Mouse (Mus musculus) liver, embryonic 16.5 days (tissue): ENCODE results near the gene Pvr. TPM values are rescaled to one million over a fixed set of nuclear protein-coding genes. Genes with fewer than 3 reads are reported as not detected.

Source experiments
- ATAC-seq: fragments of 200-750 bp; cut with Nextera tagmentation; 2 replicates; pipeline ENCODE4 v1.8.0; 2017; ENCODE audit warnings: low read depth, mild to moderate bottlenecking, moderate number of reproducible peaks, moderate library complexity
- H3K27ac ChIP-seq: fragments of 300-500 bp; sonication (generic); 2 replicates; pipeline ENCODE4 v1.5.1; 2014; ENCODE audit warnings: mild to moderate bottlenecking, low read length
- H3K27me3 ChIP-seq: fragments of 300-500 bp; sonication (generic); 2 replicates; pipeline ENCODE4 v1.6.1; 2014; ENCODE audit warnings: low read depth, low read length, mixed read lengths; ENCODE audit not compliant: control insufficient read depth, insufficient read depth
- H3K36me3 ChIP-seq: fragments of 300-500 bp; sonication (generic); 2 replicates; pipeline ENCODE4 v1.6.1; 2014; ENCODE audit warnings: mild to moderate bottlenecking; ENCODE audit not compliant: control insufficient read depth, insufficient read depth
- H3K4me1 ChIP-seq: fragments of 300-500 bp; sonication (generic); 2 replicates; pipeline ENCODE4 v1.6.1; 2014; ENCODE audit warnings: low read depth, low read length, mixed read lengths; ENCODE audit not compliant: control insufficient read depth
- H3K4me2 ChIP-seq: fragments of 300-500 bp; sonication (generic); 2 replicates; pipeline ENCODE4 v1.6.1; 2014; ENCODE audit warnings: low read depth, low read length, mixed read lengths
- H3K4me3 ChIP-seq: fragments of 300-500 bp; sonication (generic); 2 replicates; pipeline ENCODE4 v1.5.1; 2014; ENCODE audit warnings: low read depth, mild to moderate bottlenecking, low read length
- H3K9ac ChIP-seq: fragments of 300-500 bp; sonication (generic); 2 replicates; pipeline ENCODE4 v1.6.1; 2014; ENCODE audit warnings: low read depth, low read length
- H3K9me3 ChIP-seq: fragments of 300-500 bp; sonication (generic); replicated peaks from 2 replicates; pipeline ENCODE4 v1.6.1; 2016; ENCODE audit warnings: low read length; ENCODE audit not compliant: control insufficient read depth
- WGBS: fragments of 180-500 bp; shearing (Covaris S2); extraction: QIAGEN DNeasy Blood & Tissue Kit; methylation state at CpG from one replicate; pipeline ENCODE4 v1.1.7; 2014; ENCODE audit not compliant: insufficient replicate concordance; 5-methylcytosine and 5-hydroxymethylcytosine counted together
- polyA plus RNA-seq: library from polyadenylated mRNA; unstranded; fragments of >200 nt; fragmentation: Nextera tagmentation; extraction: Ambion mirVana; gene quantifications from 2 replicates; pipeline ENCODE4 v1.2.1, GENCODE M21; 2015

The Pvr gene
- polyA plus RNA-seq, 1 experiment from 2014 or later = 3.6 TPM

- 55% methylated on average over 8 of the region's 8 CpGs for WGBS
- peak overlapping the region; percentile 68 for H3K27ac ChIP-seq
- no peaks in the 10 kb centered on the region for H3K27me3 ChIP-seq
- H3K9ac ChIP-seq = no peak overlapping the region
- H3K4me1 ChIP-seq = peaks cover 3% of the 10 kb centered on the region; the same call in 1 of the 2 replicates
- no peaks in the 10 kb centered on the region for H3K36me3 ChIP-seq
- H3K9me3 ChIP-seq = no peaks in the 10 kb centered on the region
- no peak overlapping the region for H3K4me3 ChIP-seq
- no peak overlapping the region for H3K4me2 ChIP-seq
- peak; percentile 92 for ATAC-seq
Observed at GRCm38 (mm10) chr7:19865246-19866036, 55.5 kb downstream of the Pvr start.

DNA sequence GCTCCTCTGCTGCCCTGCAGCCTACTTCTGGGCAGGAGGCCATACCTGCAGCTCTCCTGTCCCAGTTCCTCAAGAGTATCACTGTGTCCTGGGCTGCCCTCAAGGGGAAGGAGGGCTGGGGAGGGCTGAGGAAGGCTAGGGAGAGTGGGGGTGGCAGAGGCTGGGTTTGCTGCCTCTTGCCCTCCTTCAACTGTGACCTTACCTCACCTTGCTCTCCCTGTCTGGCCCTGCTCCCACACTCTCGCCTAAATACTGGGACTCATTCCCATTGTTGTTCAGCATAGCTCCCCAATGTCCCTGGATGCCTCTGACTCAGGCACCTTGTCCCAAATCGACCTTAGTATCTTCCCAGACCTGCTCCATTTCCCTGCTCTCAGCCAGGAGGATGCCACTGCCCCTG lies 56.7 kb downstream of the Pvr start:
- H3K36me3 ChIP-seq = no peaks in the 10 kb centered on the region
- no peak overlapping the region for H3K4me3 ChIP-seq
- no peaks in the 10 kb centered on the region for H3K9me3 ChIP-seq
- no peak overlapping the region for H3K27ac ChIP-seq
- peaks cover 3% of the 10 kb centered on the region; the same call in 1 of the 2 replicates for H3K4me1 ChIP-seq
- no peaks in the 10 kb centered on the region for H3K27me3 ChIP-seq
- no peak for ATAC-seq
- 33% methylated on average over 2 of the region's 2 CpGs for WGBS
- H3K9ac ChIP-seq = no peak overlapping the region
- no peak overlapping the region for H3K4me2 ChIP-seq

DNA sequence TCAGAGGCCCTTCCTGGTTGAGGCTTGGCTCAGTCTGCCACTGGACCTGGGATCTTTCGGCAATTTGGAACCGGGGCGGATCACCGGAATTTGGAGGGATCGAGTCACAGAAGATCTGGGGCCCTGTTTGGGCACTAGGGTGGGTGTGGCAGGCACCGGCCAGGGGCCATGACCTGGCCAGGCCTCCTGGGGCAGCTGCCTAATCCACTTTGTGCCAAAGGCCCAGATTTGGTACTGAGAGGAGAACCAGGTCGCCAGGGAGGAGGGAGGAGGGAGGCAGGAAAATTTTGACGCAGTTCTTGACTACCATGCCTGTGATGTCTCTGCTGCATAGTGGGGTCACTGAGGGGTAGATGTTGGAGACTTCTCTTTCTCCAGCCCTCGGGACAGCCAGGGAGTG lies 59.8 kb downstream of the Pvr start, which contains the start of gene Ceacam16:
TSS of gene Ceacam16 (minus strand) at position 101 of the 400 bp plus-strand sequence.
- 57% methylated on average over 9 of the region's 9 CpGs for WGBS
- Histone ChIP-seq H3K9ac (no peak within 1 kb of the TSS), H3K27me3 (no peaks in the 10 kb centered on the region), H3K36me3 (no peaks in the 10 kb centered on the region), H3K9me3 (no peaks in the 10 kb centered on the region), H3K4me2 (no peak within 1 kb of the TSS), H3K4me3 (no peak within 1 kb of the TSS), H3K4me1 (peaks cover 3% of the 10 kb centered on the region; the same call in 1 of the 2 replicates), H3K27ac (no peak within 1 kb of the TSS)
- ATAC-seq = no peak

DNA sequence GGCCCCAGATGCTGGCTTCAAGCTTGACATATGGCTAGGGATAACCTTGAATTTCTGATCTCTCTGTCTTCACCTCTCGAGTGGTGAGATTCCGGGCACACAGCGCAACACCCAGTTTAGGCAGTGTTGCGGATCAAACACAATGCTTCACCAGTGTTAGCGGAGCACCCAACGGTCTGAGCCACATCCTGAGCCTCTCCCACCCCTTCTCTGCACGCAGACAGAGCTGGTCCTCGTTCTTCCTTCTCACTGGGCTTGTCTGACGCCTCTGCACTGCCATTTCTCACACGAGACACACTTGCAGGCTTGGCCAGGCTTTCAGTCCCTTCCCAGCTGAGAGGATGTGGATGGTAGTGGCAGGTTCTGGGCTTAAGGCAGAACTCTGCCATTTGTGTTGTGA lies 61.2 kb downstream of the Pvr start:
- Histone ChIP-seq H3K4me1 (peaks cover 3% of the 10 kb centered on the region; the same call in 1 of the 2 replicates), H3K9me3 (no peaks in the 10 kb centered on the region), H3K9ac (no peak overlapping the region), H3K4me2 (no peak overlapping the region), H3K27ac (no peak overlapping the region), H3K36me3 (no peaks in the 10 kb centered on the region), H3K27me3 (no peaks in the 10 kb centered on the region), H3K4me3 (no peak overlapping the region)
- ATAC-seq = no peak
- 50% methylated on average over 10 of the region's 10 CpGs for WGBS

DNA sequence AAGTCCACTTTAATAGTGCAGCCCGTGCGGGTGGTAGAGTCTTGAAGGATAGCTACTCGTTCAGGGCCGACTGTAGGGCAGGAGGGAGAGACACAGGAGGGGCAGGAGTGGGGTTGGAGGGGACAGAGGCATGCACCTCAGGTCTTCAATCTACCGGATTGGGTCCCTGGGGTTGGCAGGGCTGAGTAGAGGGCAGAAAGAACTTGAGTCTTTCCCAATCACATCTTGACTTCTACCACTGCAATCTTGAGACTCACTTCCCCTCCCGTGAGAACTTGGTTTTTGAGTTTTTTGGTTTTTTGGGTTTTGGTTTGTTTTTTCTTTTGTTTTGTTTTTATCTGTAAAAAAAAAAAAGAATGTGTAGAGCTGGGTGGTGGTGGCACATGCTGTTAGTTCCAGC lies 64.7 kb downstream of the Pvr start:
- Histone ChIP-seq H3K27ac (no peak overlapping the region), H3K27me3 (peaks cover 10% of the 10 kb centered on the region), H3K36me3 (no peaks in the 10 kb centered on the region), H3K9me3 (no peaks in the 10 kb centered on the region), H3K4me3 (no peak overlapping the region), H3K9ac (no peak overlapping the region), H3K4me1 (no peaks in the 10 kb centered on the region), H3K4me2 (no peak overlapping the region)
- 51% methylated on average over 6 of the region's 6 CpGs for WGBS
- ATAC-seq = no peak

GRCm38 (mm10) chr7:19855663-19856062 lies 65.3 kb downstream of the Pvr start:
- no peak overlapping the region for H3K4me2 ChIP-seq
- no peak overlapping the region for H3K4me3 ChIP-seq
- H3K36me3 ChIP-seq = no peaks in the 10 kb centered on the region
- no peak for ATAC-seq
- peaks cover 10% of the 10 kb centered on the region for H3K27me3 ChIP-seq
- no peak overlapping the region for H3K9ac ChIP-seq
- no peaks in the 10 kb centered on the region for H3K4me1 ChIP-seq
- H3K27ac ChIP-seq = no peak overlapping the region
- WGBS = 40% methylated on average over 5 of the region's 5 CpGs
- no peaks in the 10 kb centered on the region for H3K9me3 ChIP-seq

Other genes with a start within 250 kb of the Pvr start
- gene Apoc2, start 243.2 kb downstream of the Pvr start, polyA plus RNA-seq = 1,344 and 1,420 TPM in 2 replicates
- gene Gm44805, start 239.7 kb downstream of the Pvr start, polyA plus RNA-seq = 20.6 and 35.3 TPM in 2 replicates
- 405 and 488 TPM in 2 replicates for gene Apoc4, start 239.7 kb downstream of the Pvr start, polyA plus RNA-seq
- 919 and 984 TPM in 2 replicates for gene Apoc1, start 228.5 kb downstream of the Pvr start, polyA plus RNA-seq
- 3,720 and 4,229 TPM in 2 replicates for gene Apoe, start 222.0 kb downstream of the Pvr start, polyA plus RNA-seq
- gene Tomm40, start 205.7 kb downstream of the Pvr start, polyA plus RNA-seq = 47.3 and 51.8 TPM in 2 replicates
- gene Nectin2, start 170.7 kb downstream of the Pvr start, polyA plus RNA-seq = 12.9 and 15.8 TPM in 2 replicates
- gene Bcam, start 150.1 kb downstream of the Pvr start, polyA plus RNA-seq = 7.4 and 9.7 TPM in 2 replicates
- gene Cblc, start 124.4 kb downstream of the Pvr start, polyA plus RNA-seq = 4.7 and 5.4 TPM in 2 replicates
- 4.1 and 4.4 TPM in 2 replicates for gene Bcl3, start 98.4 kb downstream of the Pvr start, polyA plus RNA-seq
- gene Gm19345, start 69.2 kb downstream of the Pvr start, polyA plus RNA-seq = 0.08 TPM in 1 of 2 replicates, not detected in the other
- not detected in 2 replicates for gene Ceacam16, start 59.9 kb downstream of the Pvr start, polyA plus RNA-seq
- gene Ceacam19, start 33.2 kb downstream of the Pvr start, polyA plus RNA-seq = not detected in 2 replicates
- 0.15 and 0.30 TPM in 2 replicates for gene Igsf23, start 29.6 kb upstream of the Pvr start, polyA plus RNA-seq
- not detected in 2 replicates for gene Ceacam20, start 44.3 kb upstream of the Pvr start, polyA plus RNA-seq
- gene Nlrp9b, start 70.3 kb upstream of the Pvr start, polyA plus RNA-seq = not detected in 2 replicates
- not detected in 2 replicates for gene Vmn1r91, start 178.5 kb upstream of the Pvr start, polyA plus RNA-seq
- gene Gm16442, start 201.4 kb upstream of the Pvr start, polyA plus RNA-seq = not detected in 2 replicates
- gene Vmn1r93, start 217.9 kb upstream of the Pvr start, polyA plus RNA-seq = not detected in 2 replicates
- gene Vmn1r94, start 247.2 kb upstream of the Pvr start, polyA plus RNA-seq = not detected in 2 replicates